Mouse (Mus musculus): Measurements from ENCODE around the gene Nhej1. TPM values are rescaled to one million over a fixed set of nuclear protein-coding genes. Genes with fewer than 3 reads are reported as not detected.
A peak's percentile ranks its signal among the peaks of the same experiment; 100 is the strongest.

Nhej1 gene
- polyA plus RNA-seq, 1 experiment from 2014 or later, result 7.2 TPM

GRCm38 (mm10) chr1:75142301-75143261 lies 17.6 kb upstream of the Nhej1 start, which contains the start of the genes Cnppd1 and Retreg2:
Cnppd1 (minus strand) TSS chr1:75142711.
Retreg2 (plus strand) TSS chr1:75142778.
- Histone ChIP-seq H3K9ac (peak within 1 kb of the TSS; percentile 94), H3K27ac (peak within 1 kb of the TSS; percentile 96), H3K4me3 (peak within 1 kb of the TSS; percentile 90), H3K4me1 (replicated peaks) (peaks cover 22% of the 10 kb centered on the region), H3K9me3 (replicated peaks) (no peaks in the 10 kb centered on the region), H3K4me2 (peak within 1 kb of the TSS; percentile 86), H3K27me3 (no peaks in the 10 kb centered on the region), H3K36me3 (peaks cover 46% of the 10 kb centered on the region)
- peak; percentile 88 for ATAC-seq (replicated peaks; ENCODE audit: insufficient number of reproducible peaks, insufficient read depth, low FRiP score, low read depth)
- WGBS, result under 1% methylated on average over 90 of the region's 91 CpGs

GRCm38 (mm10) chr1:75141486-75142190 lies 16.6 kb upstream of the Nhej1 start:
- ATAC-seq (replicated peaks; ENCODE audit: insufficient number of reproducible peaks, insufficient read depth, low FRiP score, low read depth), result peak; percentile 28; the same call in 1 of the 2 replicates
- H3K9me3 ChIP-seq (replicated peaks), result no peaks in the 10 kb centered on the region
- peak overlapping the region; percentile 90 for H3K4me3 ChIP-seq
- peaks cover 47% of the 10 kb centered on the region for H3K36me3 ChIP-seq
- H3K4me1 ChIP-seq (replicated peaks), result peaks cover 22% of the 10 kb centered on the region
- under 1% methylated on average over 53 of the region's 53 CpGs for WGBS
- H3K4me2 ChIP-seq, result peak overlapping the region; percentile 86
- peak overlapping the region; percentile 94 for H3K9ac ChIP-seq
- H3K27me3 ChIP-seq, result no peaks in the 10 kb centered on the region
- H3K27ac ChIP-seq, result peak overlapping the region; percentile 96

GRCm38 (mm10) chr1:75140601-75141190 lies 15.7 kb upstream of the Nhej1 start:
- peak overlapping the region; percentile 86 for H3K4me2 ChIP-seq
- H3K27ac ChIP-seq, result peak overlapping the region; percentile 96
- no peak for ATAC-seq (replicated peaks; ENCODE audit: insufficient number of reproducible peaks, insufficient read depth, low FRiP score, low read depth)
- H3K4me3 ChIP-seq, result peak overlapping the region; percentile 90
- peak overlapping the region; percentile 94 for H3K9ac ChIP-seq
- H3K36me3 ChIP-seq, result peaks cover 46% of the 10 kb centered on the region
- WGBS, result 57% methylated on average over 4 of the region's 4 CpGs
- peaks cover 22% of the 10 kb centered on the region for H3K4me1 ChIP-seq (replicated peaks)
- H3K9me3 ChIP-seq (replicated peaks), result no peaks in the 10 kb centered on the region
- H3K27me3 ChIP-seq, result no peaks in the 10 kb centered on the region

GRCm38 (mm10) chr1:75138448-75138847 lies 13.4 kb upstream of the Nhej1 start:
- no peak overlapping the region for H3K4me3 ChIP-seq
- H3K9me3 ChIP-seq (replicated peaks), result no peaks in the 10 kb centered on the region
- H3K4me1 ChIP-seq (replicated peaks), result peaks cover 17% of the 10 kb centered on the region
- H3K9ac ChIP-seq, result no peak overlapping the region
- no peak overlapping the region for H3K27ac ChIP-seq
- peaks cover 36% of the 10 kb centered on the region for H3K36me3 ChIP-seq
- no peak for ATAC-seq (replicated peaks; ENCODE audit: insufficient number of reproducible peaks, insufficient read depth, low FRiP score, low read depth)
- 89% methylated on average over 2 of the region's 2 CpGs for WGBS
- no peaks in the 10 kb centered on the region for H3K27me3 ChIP-seq
- H3K4me2 ChIP-seq, result no peak overlapping the region

GRCm38 (mm10) chr1:75136730-75137129 lies 11.7 kb upstream of the Nhej1 start:
- Histone ChIP-seq H3K36me3 (peaks cover 36% of the 10 kb centered on the region), H3K4me2 (no peak overlapping the region), H3K4me1 (replicated peaks) (peaks cover 13% of the 10 kb centered on the region), H3K9me3 (replicated peaks) (no peaks in the 10 kb centered on the region), H3K9ac (no peak overlapping the region), H3K4me3 (no peak overlapping the region), H3K27me3 (no peaks in the 10 kb centered on the region), H3K27ac (no peak overlapping the region)
- no peak for ATAC-seq (replicated peaks; ENCODE audit: insufficient number of reproducible peaks, insufficient read depth, low FRiP score, low read depth)
- 36% methylated on average over 3 of the region's 3 CpGs for WGBS

- Histone ChIP-seq H3K9ac (no peak overlapping the region), H3K4me3 (no peak overlapping the region), H3K27ac (no peak overlapping the region), H3K4me1 (replicated peaks) (peaks cover 12% of the 10 kb centered on the region), H3K4me2 (no peak overlapping the region), H3K9me3 (replicated peaks) (no peaks in the 10 kb centered on the region), H3K36me3 (peaks cover 36% of the 10 kb centered on the region), H3K27me3 (no peaks in the 10 kb centered on the region)
- no peak for ATAC-seq (replicated peaks; ENCODE audit: insufficient number of reproducible peaks, insufficient read depth, low FRiP score, low read depth)
- WGBS, result 71% methylated on average over 6 of the region's 6 CpGs
Measured at GRCm38 (mm10) chr1:75136293-75136692, 11.3 kb upstream of the Nhej1 start.

- no peak for ATAC-seq (replicated peaks; ENCODE audit: insufficient number of reproducible peaks, insufficient read depth, low FRiP score, low read depth)
- Histone ChIP-seq H3K9ac (no peak within 1 kb of the TSS), H3K4me2 (no peak within 1 kb of the TSS), H3K4me1 (replicated peaks) (no peaks in the 10 kb centered on the region), H3K27me3 (no peaks in the 10 kb centered on the region), H3K36me3 (peaks cover 25% of the 10 kb centered on the region), H3K4me3 (no peak within 1 kb of the TSS), H3K9me3 (replicated peaks) (no peaks in the 10 kb centered on the region), H3K27ac (no peak within 1 kb of the TSS)
- WGBS, result 58% methylated on average over 12 of the region's 12 CpGs
Measured at GRCm38 (mm10) chr1:75133421-75134207, 8.6 kb upstream of the Nhej1 start, which contains the start of gene Slc23a3. Slc23a3 (minus strand) TSS chr1:75133890.

GRCm38 (mm10) chr1:75128641-75129040 lies 3.6 kb upstream of the Nhej1 start:
- Histone ChIP-seq H3K4me1 (replicated peaks) (peaks cover 9% of the 10 kb centered on the region), H3K9ac (no peak overlapping the region), H3K4me3 (no peak overlapping the region), H3K36me3 (no peaks in the 10 kb centered on the region), H3K9me3 (replicated peaks) (no peaks in the 10 kb centered on the region), H3K27ac (no peak overlapping the region), H3K4me2 (no peak overlapping the region), H3K27me3 (no peaks in the 10 kb centered on the region)
- 67% methylated on average over 3 of the region's 3 CpGs for WGBS
- ATAC-seq (replicated peaks; ENCODE audit: insufficient number of reproducible peaks, insufficient read depth, low FRiP score, low read depth), result no peak

- H3K9ac ChIP-seq, result peak overlapping the region; percentile 71; the same call in 1 of the 2 replicates
Measured at GRCm38 (mm10) chr1:75125418-75125817, 418 bp upstream of the Nhej1 start.

GRCm38 (mm10) chr1:75122211-75122610 lies 2.8 kb downstream of the Nhej1 start:
- H3K27ac ChIP-seq, result no peak overlapping the region
- no peaks in the 10 kb centered on the region for H3K27me3 ChIP-seq
- no peak overlapping the region for H3K4me2 ChIP-seq
- 77% methylated on average over 3 of the region's 3 CpGs for WGBS
- ATAC-seq (replicated peaks; ENCODE audit: insufficient number of reproducible peaks, insufficient read depth, low FRiP score, low read depth), result no peak
- no peak overlapping the region for H3K9ac ChIP-seq
- H3K9me3 ChIP-seq (replicated peaks), result no peaks in the 10 kb centered on the region
- peaks cover 9% of the 10 kb centered on the region for H3K4me1 ChIP-seq (replicated peaks)
- H3K4me3 ChIP-seq, result no peak overlapping the region
- no peaks in the 10 kb centered on the region for H3K36me3 ChIP-seq

More at GRCm38 (mm10) chr1:75125418-75125817, 418 bp upstream of the Nhej1 start:
- no peak; the same call in 1 of the 2 replicates for ATAC-seq (replicated peaks; ENCODE audit: insufficient number of reproducible peaks, insufficient read depth, low FRiP score, low read depth)
- peaks cover 9% of the 10 kb centered on the region for H3K4me1 ChIP-seq (replicated peaks)
- 35% methylated on average over 5 of the region's 5 CpGs for WGBS
- H3K9me3 ChIP-seq (replicated peaks), result no peaks in the 10 kb centered on the region
- peak overlapping the region; percentile 73 for H3K4me2 ChIP-seq
- peak overlapping the region; percentile 98 for H3K27ac ChIP-seq
- H3K4me3 ChIP-seq, result peak overlapping the region; percentile 72
- H3K27me3 ChIP-seq, result no peaks in the 10 kb centered on the region
- no peaks in the 10 kb centered on the region for H3K36me3 ChIP-seq

All from heart, embryonic 15.5 days (tissue).